Mouse (Mus musculus) brain, embryonic 14.5 days (tissue): ENCODE data around the gene Slc16a11.

ENCODE experiments used
- CTCF ChIP-seq: fragments of 200-500 bp; IDR thresholded peaks from 2 replicates; pipeline ENCODE4 v1.5.1; 2012; ENCODE audit warnings: inconsistent platforms, mild to moderate bottlenecking, moderate library complexity, borderline replicate concordance; ENCODE audit not compliant: insufficient read depth, insufficient read length; ENCODE audit errors: extremely low read depth
- POLR2A ChIP-seq: fragments of 200-500 bp; IDR thresholded peaks from 2 replicates; pipeline ENCODE4 v1.6.1; 2012; ENCODE audit warnings: mild to moderate bottlenecking, inconsistent platforms, borderline replicate concordance; ENCODE audit not compliant: poor library complexity, insufficient read depth, insufficient read length, severe bottlenecking; ENCODE audit errors: extremely low read depth

DNA sequence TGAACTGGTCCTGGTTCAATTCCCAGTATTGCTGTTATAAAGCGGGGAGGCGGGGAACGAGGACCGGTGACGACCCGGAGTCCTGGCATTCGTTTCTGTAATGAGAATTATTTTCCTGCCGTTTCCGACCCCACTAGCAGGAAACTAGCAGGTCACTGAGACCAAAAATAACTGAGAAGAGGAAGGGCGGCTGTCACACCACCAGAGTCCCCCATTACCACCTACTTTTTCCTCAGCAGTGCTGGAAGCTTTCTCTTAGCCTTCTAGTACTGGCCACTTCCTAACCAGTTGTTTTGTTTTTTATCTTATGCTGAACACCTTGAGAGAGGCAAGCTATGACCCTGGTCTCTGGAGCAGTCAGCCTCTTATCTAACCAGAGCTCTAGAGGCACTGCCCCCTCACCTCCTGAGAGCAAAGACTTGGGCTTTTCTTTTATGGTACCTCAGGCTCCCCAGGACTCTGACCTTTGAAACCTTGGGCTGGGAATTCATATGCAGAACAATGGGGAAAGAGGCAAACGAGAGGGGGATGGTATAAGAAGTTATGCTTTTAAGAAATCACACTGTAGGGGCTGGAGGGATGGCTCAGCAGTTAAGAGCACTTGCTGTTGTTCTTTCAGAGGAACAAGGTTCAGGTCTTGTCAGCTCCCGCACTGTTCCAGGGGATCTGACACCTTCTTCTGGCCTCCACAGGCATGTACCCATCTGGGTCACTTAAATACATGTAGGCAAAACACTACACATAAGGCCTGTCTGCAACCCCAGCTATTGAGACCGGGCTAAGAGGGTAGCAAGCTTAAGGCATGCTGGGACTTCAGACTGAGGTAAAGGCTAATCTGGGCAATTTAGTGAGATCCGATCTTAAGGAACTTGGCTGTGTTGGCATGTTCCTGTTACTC, 9.3 kb downstream of the Slc16a11 start:
- no peak for TF ChIP-seq CTCF
- no peak for TF ChIP-seq POLR2A
